Mouse (Mus musculus) frontal cortex, postnatal 25 days (tissue): ENCODE results near the gene Ptgdr2.

Experiments used
- DNase-seq, 2 experiments: peaks; one replicate each; pipeline ENCODE4 v3.0.0; 2022; ENCODE audit warnings: low spot score in 2 of 2

Ptgdr2 gene

GRCm38 (mm10) chr19:10976318-10976717, 39.4 kb downstream of the Ptgdr2 start:
- no peak for DNase-seq

GRCm38 (mm10) chr19:10979184-10980168, 42.5 kb downstream of the Ptgdr2 start:
- peak; percentile 57 to 61 for DNase-seq

- no peak for DNase-seq
Measured at GRCm38 (mm10) chr19:10980210-10980609, 43.2 kb downstream of the Ptgdr2 start.

GRCm38 (mm10) chr19:10983146-10983545, 46.2 kb downstream of the Ptgdr2 start:
- no peak for DNase-seq

GRCm38 (mm10) chr19:10984551-10984950, 47.6 kb downstream of the Ptgdr2 start:
- DNase-seq, result no peak

- no peak for DNase-seq
Measured at GRCm38 (mm10) chr19:10985889-10986288, 48.9 kb downstream of the Ptgdr2 start.

DNA sequence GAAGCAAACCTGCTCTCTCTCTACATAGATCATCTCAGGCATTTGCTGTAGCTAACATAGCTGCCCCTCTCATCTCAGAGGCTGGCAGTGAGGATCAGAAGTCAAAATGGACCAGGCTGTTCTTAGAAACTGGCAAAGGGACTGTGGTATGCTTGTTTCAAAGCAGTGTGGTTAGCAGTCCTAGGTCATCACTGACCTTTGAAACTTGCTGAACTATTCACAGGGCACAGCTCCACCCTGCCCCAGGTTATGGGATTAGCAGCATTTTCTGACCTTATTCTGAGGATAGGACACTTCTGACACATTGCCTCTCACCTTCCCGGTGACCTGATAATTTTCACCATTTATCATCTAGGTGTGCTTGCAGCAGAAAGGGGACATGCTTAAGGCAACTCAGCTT, 51.6 kb downstream of the Ptgdr2 start:
- no peak for DNase-seq

- no peak for DNase-seq
Measured at GRCm38 (mm10) chr19:10990751-10991150, 53.8 kb downstream of the Ptgdr2 start.

DNA sequence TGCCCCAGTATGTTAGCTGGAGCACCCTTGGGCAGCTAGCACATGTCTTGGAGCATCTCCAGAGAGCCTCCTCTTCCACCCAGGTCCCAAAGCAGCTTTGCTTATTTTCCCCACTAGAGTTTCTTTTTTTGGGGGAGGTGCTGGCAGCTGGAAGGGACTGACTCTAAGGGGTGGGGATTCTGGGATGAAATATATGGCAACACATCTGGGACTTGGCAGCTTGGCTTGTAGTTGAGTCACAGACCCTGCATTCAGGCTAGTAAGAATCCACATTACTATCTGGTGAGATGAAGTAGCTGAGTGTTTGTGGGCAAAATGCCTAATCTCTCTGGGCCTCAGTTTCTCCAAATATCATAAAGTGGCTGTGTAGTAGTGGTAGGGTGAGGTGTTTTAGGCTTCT, 55.0 kb downstream of the Ptgdr2 start:
- no peak for DNase-seq
